Mouse (Mus musculus): ENCODE data around the gene Fsip1.

Fsip1 gene

DNA sequence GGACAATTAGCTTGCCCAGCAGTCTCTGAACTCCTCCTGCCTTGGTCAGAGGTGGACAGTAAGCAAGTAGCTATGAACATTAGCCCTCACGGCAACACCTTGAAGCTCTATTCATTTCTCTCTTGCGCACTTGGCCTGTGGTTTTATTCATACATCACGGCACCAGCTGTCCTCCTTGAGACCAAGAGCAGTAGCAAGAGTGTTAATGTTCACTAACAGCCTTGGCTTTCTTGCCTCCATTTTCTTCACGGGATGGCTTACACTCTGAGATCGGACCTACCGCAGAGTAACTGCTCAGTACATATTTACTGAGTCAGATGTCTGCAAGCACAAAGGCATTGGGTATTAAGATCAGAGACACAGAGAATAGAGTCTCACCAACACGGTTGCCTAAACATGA lies 132.3 kb downstream of the Fsip1 start:
- in situ Hi-C loops (cut with MboI): no loop called here

DNA sequence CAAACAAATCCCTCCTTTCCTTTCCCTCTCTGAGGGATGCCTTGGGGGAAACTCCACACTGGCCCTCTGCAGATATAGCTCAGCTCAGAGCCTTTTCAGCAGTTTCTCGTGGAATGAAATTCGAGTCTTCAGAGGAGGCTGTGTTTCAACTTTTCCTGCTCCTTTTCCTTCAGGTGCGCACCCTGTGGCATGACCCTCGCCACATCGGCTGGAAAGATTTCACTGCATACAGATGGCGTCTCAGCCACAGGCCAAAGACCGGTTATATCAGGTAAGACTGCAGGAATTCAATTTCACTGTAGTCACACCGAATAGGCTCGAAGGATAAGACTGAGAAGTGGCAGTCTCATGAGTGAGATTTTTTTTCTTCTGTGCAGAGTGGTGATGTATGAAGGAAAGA lies 133.0 kb downstream of the Fsip1 start:
- in situ Hi-C loops (cut with MboI): no loop called here

DNA sequence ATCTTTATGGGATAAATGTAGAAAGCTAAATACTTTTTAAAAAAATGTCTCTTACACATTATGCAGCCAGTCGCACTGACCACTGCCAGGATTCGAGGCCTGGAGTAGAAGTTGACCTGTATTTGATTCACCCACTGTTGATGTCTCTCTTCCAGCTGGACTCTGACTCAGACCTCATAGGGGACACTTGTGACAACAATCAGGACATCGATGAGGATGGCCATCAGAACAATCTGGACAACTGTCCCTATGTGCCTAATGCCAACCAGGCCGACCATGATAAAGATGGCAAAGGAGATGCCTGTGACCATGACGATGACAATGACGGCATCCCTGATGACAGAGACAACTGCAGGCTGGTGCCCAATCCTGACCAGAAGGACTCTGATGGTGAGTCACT lies 134.5 kb downstream of the Fsip1 start:
- in situ Hi-C loops (cut with MboI): no loop called here

DNA sequence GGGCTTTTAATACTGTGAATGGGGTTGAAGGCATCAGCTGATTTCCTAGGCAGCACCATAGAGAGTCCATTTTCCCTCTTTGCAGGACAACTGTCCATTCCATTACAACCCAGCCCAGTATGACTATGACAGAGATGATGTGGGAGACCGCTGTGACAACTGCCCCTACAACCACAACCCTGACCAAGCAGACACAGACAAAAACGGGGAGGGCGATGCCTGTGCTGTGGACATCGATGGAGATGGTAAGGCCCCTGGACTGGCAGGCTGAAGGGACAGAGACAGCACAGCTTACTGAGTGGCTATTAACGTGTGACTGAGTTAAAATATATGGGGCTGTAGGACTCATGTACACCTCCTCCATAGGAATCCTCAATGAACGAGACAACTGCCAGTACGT lies 136.0 kb downstream of the Fsip1 start:
- in situ Hi-C loops (cut with MboI): no loop called here

DNA sequence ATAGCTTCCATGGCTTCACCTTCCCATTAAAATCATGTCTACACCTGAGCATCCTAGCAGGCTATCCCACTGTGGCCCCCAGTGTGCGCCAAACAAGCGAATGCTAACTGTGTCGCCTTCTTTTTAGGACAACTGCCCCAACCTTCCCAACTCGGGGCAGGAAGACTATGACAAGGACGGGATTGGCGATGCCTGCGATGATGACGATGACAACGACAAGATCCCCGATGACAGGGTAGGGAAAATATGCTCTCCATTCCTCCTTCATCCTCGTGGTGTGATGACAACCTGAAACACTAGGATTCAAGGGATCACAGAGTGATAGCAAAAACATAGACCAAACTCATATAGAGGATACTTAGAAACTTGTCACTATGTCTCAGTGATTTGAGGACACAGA lies 136.7 kb downstream of the Fsip1 start:
- in situ Hi-C loops (cut with MboI): no loop called here

DNA sequence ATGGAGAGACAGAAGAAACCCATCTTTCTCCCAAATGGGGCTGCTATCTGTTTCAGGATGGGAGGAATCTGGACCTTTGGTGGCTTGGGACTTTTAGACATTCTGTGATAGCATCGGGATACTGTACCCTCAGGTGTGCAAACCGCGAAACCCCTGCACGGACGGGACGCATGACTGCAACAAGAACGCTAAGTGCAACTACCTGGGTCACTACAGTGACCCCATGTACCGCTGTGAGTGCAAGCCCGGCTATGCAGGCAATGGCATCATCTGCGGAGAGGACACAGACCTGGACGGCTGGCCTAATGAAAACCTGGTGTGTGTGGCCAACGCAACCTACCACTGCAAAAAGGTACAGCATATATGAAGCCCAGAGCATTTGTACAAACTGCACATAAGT lies 137.1 kb downstream of the Fsip1 start:
- in situ Hi-C loops (cut with MboI): loop anchor here (10.0 kb wide), 1 partner anchor 335 kb away; no protein-coding TSS in a partner anchor

DNA sequence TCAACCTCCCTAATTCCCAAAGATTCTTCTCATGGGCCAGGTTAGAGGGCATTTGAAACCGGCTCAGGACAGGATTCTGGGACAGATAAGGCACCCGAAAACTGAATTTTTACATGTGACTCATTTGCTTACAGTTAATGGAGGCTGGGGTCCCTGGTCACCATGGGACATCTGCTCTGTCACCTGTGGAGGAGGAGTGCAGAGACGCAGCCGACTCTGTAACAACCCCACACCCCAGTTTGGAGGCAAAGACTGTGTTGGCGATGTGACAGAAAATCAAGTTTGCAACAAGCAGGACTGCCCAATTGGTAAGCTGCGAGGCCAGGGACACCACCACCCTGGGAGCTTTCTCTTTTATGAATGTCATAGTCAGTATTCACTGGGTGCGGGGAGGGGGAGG lies 138.3 kb downstream of the Fsip1 start:
- in situ Hi-C loops (cut with MboI): loop anchor here (10.0 kb wide), 1 partner anchor 334 kb away; no protein-coding TSS in a partner anchor

DNA sequence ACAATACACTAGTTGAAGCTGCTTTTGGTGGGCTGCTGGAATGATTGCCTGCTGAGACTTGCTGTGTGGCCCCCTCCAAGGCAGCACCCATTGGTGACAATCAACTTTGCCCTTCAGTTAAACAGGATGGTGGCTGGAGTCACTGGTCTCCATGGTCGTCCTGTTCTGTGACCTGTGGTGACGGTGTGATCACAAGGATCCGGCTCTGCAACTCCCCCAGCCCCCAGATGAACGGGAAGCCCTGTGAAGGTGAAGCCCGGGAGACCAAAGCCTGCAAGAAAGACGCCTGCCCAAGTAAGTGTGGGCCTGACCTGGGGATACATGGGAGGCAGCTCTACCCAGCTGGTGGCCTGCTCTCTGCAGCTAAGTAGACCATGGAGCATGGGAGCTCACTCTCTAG lies 138.7 kb downstream of the Fsip1 start:
- in situ Hi-C loops (cut with MboI): loop anchor here (10.0 kb wide), 1 partner anchor 333 kb away; no protein-coding TSS in a partner anchor

DNA sequence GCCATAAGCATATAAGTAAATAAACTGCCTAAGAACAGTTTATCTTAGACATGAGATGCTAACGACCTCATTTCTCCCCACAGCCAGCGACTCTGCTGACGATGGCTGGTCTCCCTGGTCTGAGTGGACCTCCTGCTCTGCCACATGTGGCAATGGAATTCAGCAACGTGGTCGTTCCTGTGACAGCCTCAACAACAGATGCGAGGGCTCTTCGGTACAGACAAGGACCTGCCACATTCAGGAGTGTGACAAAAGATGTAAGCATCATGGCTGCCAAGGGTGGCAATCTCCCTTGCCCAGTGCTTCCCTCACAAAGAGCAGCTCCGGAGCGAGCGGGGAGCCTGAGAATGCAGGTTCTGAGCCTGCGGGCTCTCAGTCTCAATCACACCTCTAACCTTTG lies 139.4 kb downstream of the Fsip1 start:
- in situ Hi-C loops (cut with MboI): loop anchor here (10.0 kb wide), 1 partner anchor 333 kb away; no protein-coding TSS in a partner anchor

DNA sequence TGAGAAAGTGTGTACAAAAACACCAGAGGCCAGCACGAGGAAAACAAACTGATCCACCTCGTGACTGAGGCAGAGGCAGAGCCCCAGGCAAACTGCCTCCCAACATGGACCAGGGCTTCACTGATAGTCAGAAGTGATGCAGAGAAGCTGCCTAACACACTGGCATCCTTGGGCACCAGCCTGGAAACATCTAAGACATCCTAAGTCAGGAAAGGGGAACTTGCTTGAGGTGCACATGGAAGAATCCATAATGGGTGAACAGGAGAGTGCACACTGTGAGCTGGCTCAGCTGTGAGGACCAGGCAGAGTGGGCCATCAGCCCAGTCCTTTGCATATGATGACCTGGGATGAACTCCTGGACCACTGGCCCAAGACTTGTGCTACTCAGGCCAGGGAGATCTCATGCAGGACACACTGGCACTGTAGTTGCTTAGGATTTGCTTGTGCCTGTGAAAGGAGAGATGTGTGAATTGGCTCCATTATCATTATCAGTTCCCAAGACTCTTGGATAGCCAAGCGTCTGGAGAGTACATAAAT lies 139.9 kb downstream of the Fsip1 start:
- in situ Hi-C loops (cut with MboI): loop anchor here (10.0 kb wide), 1 partner anchor 332 kb away; no protein-coding TSS in a partner anchor

DNA sequence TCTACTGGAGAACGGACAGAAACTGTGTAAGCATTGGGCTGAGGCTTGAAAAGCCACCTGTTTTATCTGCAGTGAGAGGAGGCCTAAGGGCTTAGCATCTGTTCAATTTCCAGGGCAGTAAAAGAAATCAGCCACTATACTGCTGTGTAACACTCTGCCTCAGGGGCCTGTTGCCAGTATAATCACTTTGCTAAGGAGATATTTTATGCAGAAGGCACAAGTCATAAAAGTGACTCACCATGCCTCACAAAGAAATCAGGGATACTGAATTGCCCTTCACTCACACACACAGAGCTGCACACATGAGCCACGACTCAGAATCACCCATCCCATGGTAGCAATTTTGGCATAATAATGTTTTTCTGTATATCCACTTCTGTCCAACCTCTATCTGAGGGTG lies 140.6 kb downstream of the Fsip1 start:
- in situ Hi-C loops (cut with MboI): loop anchor here (10.0 kb wide), 1 partner anchor 331 kb away; no protein-coding TSS in a partner anchor

DNA sequence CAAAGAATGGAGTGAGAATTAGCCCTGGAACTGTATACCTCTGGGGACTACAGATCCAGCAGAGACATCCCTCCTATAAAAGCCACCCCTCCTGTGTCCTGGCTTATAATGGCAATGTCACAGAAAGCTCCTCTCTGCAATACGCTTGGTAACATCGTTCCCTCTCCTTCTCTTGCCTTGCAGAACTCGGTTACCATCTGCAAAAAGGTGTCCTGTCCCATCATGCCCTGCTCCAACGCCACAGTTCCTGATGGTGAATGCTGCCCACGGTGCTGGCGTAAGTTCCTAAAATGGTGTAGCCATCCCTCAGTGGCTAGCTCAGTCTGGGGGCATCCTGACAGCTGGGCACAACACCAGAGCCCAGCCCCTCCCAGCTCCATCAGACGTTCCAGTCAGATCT lies 141.1 kb downstream of the Fsip1 start:
- in situ Hi-C loops (cut with MboI): loop anchor here (10.0 kb wide), 1 partner anchor 331 kb away; no protein-coding TSS in a partner anchor

DNA sequence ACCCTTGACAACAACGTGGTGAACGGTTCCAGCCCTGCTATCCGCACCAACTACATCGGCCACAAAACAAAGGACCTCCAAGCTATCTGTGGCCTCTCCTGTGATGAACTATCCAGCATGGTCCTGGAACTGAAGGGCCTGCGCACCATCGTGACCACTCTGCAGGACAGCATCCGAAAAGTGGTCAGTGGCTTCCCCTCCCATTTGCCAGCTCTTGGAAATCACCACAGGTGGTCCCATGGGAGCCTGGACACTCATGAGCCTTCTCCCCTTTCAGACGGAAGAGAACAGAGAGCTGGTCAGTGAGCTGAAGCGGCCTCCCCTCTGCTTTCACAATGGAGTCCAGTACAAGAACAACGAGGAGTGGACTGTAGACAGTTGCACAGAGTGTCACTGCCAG lies 142.1 kb downstream of the Fsip1 start:
- in situ Hi-C loops (cut with MboI): loop anchor here (10.0 kb wide), 1 partner anchor 330 kb away; no protein-coding TSS in a partner anchor

DNA sequence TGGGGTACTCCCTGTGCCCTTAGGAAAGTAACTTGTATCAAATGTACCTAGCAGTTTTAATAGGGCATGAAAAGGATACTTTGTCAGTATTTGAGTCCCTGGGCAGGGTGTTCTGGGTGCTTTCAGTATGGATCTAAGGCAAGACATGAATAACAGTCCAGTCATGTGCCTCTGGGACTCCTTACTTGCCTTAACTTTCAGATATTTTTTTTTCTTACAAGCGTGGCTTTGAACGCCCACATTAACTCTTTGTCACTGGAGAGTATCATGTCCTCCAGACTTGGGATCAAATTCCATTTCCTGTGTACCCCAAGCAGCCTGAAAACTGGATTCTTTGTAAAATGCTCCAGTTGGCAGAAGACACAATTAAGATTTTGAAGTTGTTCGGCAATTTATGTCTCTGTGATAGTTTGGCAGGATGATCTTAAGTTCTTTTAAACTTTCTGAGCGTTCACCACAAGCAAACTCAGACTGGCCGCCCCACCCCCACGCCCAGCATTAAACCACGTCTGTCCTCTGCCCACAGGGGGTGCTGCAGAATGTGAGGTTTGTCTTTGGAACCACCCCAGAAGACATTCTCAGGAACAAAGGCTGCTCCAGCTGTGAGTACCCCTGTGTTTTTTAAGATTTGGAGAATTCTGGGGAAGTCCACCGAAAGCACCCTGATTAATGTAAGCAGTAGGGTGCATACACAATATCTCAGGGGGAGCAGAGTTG lies 142.8 kb downstream of the Fsip1 start:
- in situ Hi-C loops (cut with MboI): loop anchor here (10.0 kb wide), 1 partner anchor 329 kb away; no protein-coding TSS in a partner anchor

DNA sequence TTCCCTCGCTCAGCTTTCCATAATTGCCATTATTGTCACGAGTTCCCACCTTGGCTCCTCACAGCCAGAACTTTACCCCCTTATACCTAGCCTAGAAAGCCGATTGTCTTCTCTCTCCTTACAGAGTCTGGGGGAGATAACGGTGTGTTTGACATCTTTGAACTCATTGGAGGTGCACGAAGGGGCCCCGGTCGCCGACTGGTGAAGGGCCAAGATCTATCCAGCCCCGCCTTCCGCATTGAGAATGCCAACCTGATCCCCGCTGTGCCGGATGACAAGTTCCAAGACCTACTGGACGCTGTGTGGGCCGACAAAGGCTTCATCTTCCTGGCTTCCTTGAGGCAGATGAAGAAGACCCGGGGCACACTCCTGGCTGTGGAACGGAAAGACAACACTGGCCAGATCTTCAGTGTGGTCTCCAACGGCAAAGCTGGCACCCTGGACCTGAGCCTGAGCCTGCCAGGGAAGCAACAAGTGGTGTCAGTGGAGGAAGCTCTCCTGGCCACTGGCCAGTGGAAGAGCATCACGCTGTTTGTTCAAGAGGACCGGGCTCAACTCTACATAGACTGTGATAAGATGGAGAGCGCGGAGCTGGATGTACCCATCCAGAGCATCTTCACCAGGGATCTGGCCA lies 143.8 kb downstream of the Fsip1 start:
- in situ Hi-C loops (cut with MboI): loop anchor here (10.0 kb wide), 1 partner anchor 328 kb away; no protein-coding TSS in a partner anchor

DNA sequence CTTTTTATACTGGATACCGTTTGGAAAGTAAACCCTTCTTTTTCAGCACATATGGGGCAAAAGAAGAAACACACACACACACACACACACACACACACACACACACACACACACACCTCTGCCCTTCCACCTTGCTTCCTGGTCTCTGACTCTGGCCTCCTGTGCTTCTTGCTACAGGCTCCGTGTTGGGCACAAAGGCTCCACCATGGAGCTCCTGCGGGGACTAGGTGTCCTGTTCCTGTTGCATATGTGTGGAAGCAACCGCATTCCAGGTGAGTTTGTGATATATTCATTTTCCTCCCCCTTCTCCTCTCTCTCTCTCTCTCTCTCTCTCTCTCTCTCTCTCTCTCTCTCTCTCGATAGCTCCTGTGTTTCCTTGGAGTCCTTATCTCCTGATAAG lies 144.3 kb downstream of the Fsip1 start:
- in situ Hi-C loops (cut with MboI): loop anchor here (10.0 kb wide), 1 partner anchor 328 kb away; no protein-coding TSS in a partner anchor

DNA sequence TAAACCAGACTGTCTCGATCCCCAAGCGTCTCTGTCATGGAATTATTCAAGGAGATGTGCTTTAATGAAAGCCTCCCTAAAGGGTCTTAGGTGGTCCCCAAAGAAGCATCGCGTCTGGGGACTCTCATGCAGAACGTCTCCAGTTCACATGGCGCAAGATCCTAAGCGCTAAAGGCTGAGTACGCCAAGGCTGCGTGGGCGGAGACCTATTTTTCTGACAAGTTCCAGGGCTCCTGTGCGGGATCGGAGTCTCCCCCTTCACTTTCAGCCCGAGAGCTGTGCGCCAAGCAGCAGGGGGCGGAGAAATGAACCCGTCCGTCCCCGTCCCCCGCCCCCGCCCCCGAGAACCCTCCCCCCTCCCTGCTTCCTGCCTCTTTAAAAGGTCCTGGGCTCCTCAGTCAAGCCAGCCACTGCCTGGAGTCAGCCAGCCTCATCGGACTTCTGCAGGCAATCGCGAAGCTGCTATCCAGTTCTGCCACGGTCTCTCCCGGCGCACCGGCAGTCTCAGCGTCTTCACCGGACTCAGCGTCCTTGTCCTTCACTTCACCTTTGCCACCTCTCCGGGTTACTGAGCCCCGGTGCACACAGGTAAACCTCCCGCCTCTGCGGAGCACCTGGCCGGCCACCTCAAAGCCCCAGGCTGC lies 145.2 kb downstream of the Fsip1 start, which contains the start of gene Thbs1:
Gene Thbs1 (plus strand): TSS at position 389 of the 644 bp plus-strand sequence.
- in situ Hi-C loops (cut with MboI): loop anchor here (10.0 kb wide), 1 partner anchor 327 kb away; no protein-coding TSS in a partner anchor

DNA sequence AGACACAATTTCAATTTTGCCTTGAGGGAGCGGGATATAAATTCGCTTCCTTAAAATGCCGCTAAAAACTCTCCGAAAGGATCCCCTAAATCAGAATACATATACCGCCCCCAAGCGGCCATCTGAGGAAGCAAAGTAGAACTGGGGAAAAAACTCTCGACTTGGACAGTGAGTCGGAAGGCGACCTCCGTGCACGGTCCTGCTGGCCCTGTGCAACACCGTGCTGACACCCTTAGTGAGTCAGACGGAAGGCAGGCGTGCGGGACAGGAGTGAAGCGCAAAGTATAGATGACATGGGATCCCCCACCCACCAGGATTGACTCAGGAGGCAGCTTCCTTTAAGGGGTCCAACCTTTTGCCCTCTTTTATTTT lies 145.7 kb downstream of the Fsip1 start:
- in situ Hi-C loops (cut with MboI): loop anchor here (10.0 kb wide), 1 partner anchor 326 kb away; no protein-coding TSS in a partner anchor

DNA sequence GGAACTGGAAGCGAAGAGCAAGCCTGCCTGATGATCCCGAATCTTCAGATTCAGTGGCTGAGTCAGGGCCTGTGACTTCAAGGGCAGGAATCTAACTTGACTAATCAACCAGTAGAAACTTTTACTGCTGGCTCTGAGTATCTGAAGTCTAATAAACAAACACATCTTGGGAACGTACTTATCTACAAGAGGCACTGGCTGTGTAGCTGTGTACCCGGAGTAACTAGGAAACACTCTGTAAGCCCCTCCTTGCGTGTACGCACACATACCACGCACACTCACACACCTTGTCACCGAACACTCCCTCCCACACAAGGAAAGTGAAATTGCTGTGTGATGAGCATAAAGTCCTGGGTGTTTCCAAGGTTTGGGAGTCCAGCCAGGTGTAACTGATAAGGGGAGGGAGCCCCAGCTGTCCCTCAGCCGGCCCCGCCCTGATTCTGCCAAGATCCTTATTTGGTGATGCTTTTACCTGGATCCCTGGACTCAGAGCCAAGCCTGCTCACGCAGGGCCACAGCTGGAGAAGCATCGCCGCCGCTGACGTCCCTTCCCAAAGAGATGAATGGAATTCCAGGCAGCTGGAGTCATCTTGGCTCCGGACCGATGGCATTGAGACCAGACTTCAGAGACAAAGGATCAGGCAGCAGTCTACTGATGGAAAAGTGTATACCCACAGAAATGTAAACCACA lies 146.4 kb downstream of the Fsip1 start:
- in situ Hi-C loops (cut with MboI): loop anchor here (10.0 kb wide), 1 partner anchor 326 kb away; no protein-coding TSS in a partner anchor

DNA sequence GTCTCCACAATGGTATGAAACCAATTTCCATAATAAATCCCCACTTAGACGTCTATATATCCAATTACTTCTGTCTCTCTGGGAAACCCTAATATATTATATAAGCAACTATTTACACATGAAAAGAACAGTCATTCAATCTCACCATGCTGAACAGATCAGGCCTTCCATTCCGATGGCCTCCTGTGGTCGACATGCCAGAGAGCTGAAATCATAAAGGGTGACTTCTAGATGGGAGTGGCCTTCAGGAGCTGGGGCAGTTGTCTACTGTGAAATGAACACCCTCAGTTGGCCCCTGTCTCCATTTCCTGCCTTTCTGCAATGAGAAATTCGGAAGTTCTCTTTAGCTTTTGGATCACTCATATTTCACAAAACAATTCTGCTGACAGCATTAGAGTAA lies 154.6 kb downstream of the Fsip1 start:
- in situ Hi-C loops (cut with MboI): no loop called here

DNA sequence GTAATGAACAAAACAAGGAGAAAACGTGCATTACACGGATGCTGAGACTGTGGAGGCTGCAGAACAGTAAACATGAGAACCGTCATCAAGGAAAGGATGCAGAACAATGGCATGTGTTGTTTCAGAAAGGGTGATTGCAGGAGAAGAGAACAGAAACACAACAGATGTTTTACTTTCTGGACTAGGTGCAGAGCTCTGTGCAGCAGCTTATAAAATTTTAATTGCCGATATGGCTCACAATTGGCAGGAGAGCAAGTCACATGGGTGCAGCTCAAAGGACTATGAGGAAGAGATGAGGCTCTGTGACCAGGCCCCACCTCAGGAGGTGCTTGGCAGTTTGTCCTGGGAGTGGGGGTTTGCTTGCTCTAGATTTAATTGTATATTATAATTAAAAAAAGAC lies 157.7 kb downstream of the Fsip1 start:
- in situ Hi-C loops (cut with MboI): no loop called here

All from mature B cell (primary cell).